Mouse (Mus musculus): ENCODE data around the gene Slc24a3.

GRCm38 (mm10) chr2:145368701-145369100 lies 201.1 kb downstream of the Slc24a3 start:
- TF ChIP-seq CTCF (IDR thresholded peaks at IDR 0.05; ENCODE audit: insufficient read depth, low read length) (no peak), POLR2A (IDR thresholded peaks at IDR 0.05; ENCODE audit: borderline replicate concordance, extremely low read depth, low read depth, low read length) (no peak)
